In genomic region chr5:118569017-118569416, GRCm38 (mm10) we compare ENCODE assay signal across 31 mouse cellular contexts. TPM values are rescaled to one million over a fixed set of nuclear protein-coding genes. Genes with fewer than 3 reads are reported as not detected.
A peak's percentile ranks its signal among the peaks of the same experiment; 100 is the strongest.
DNase-seq lines count a peak whose midpoint lies in the region; ATAC-seq and TF ChIP-seq lines count a peak whose summit lies in the region.
"Had no signal": no experiment of that assay in that cellular context is flagged by ENCODE, and none has a peak within 500 bp of the region (broad histone marks: within the 10 kb centered on the region; RNA-seq: fewer than 3 reads in every experiment).

No protein-coding gene starts in this region.

- H3K36me3 ChIP-seq in midbrain, embryonic 10.5 days = no peaks in the 10 kb centered on the region
- H3K36me3 ChIP-seq in midbrain, embryonic 14.5 days (ENCODE audit: control insufficient read depth, insufficient read depth, low read length) = no peaks in the 10 kb centered on the region
- H3K36me3 ChIP-seq in E14TG2a.4 (ENCODE audit: insufficient read depth, low read length) = no peaks in the 10 kb centered on the region; the same call in 1 of the 2 replicates
- H3K36me3 ChIP-seq: embryonic facial prominence, embryonic 10.5 days; embryonic facial prominence, embryonic 15.5 days; heart, embryonic 15.5 days; hindbrain, embryonic 15.5 days; kidney, embryonic 15.5 days had no signal

- no peak overlapping the region for H3K4me2 ChIP-seq in midbrain, embryonic 14.5 days (ENCODE audit: low read length)
- H3K4me2 ChIP-seq: embryonic facial prominence, embryonic 15.5 days; heart, embryonic 15.5 days; hindbrain, embryonic 15.5 days; kidney, embryonic 15.5 days had no signal

- H3K9me3 ChIP-seq in midbrain, embryonic 10.5 days (replicated peaks) = no peaks in the 10 kb centered on the region
- no peaks in the 10 kb centered on the region for H3K9me3 ChIP-seq in midbrain, embryonic 14.5 days (ENCODE audit: control insufficient read depth, low read length)
- no peaks in the 10 kb centered on the region for H3K9me3 ChIP-seq in E14TG2a.4 (ENCODE audit: low read length)
- H3K9me3 ChIP-seq: embryonic facial prominence, embryonic 10.5 days; embryonic facial prominence, embryonic 15.5 days; G1E; heart, embryonic 15.5 days; hindbrain, embryonic 15.5 days; kidney, embryonic 15.5 days had no signal

- H3K4me3 ChIP-seq in midbrain, embryonic 10.5 days = no peak overlapping the region
- H3K4me3 ChIP-seq in midbrain, embryonic 14.5 days (replicated peaks; ENCODE audit: low read depth, low read length) = no peak overlapping the region
- peak overlapping the region; percentile 27; the same call in 1 of the 2 replicates for H3K4me3 ChIP-seq in E14TG2a.4 (replicated peaks; ENCODE audit: low read length)
- H3K4me3 ChIP-seq: embryonic facial prominence, embryonic 10.5 days; embryonic facial prominence, embryonic 15.5 days; gastrocnemius, adult 2 months; heart, embryonic 15.5 days; hindbrain, embryonic 15.5 days; kidney, embryonic 15.5 days; layer of hippocampus, adult 2 months; left cerebral cortex, adult 2 months had no signal

- peak overlapping the region; percentile 46; the same call in 1 of the 2 replicates for H3K27ac ChIP-seq in midbrain, embryonic 10.5 days (replicated peaks)
- H3K27ac ChIP-seq in midbrain, embryonic 14.5 days (replicated peaks; ENCODE audit: low read depth, low read length) = no peak overlapping the region
- H3K27ac ChIP-seq: embryonic facial prominence, embryonic 10.5 days; embryonic facial prominence, embryonic 15.5 days; gastrocnemius, adult 2 months; heart, embryonic 15.5 days; hindbrain, embryonic 15.5 days; kidney, embryonic 15.5 days; layer of hippocampus, adult 2 months; left cerebral cortex, adult 2 months; liver, embryonic 14.5 days; macrophage had no signal

- intact Hi-C loops in heart, postnatal 36 days (cut with DNase I) = no loop called here

- TF ChIP-seq CTCF in E14TG2a.4 (conservative IDR thresholded peaks at IDR 0.05; ENCODE audit: low read length) = no peak

- DNase-seq in heart, adult 11 months = peak; percentile 82
- DNase-seq in heart, postnatal 36 days = no peak
- no peak for DNase-seq in midbrain, embryonic 10.5 days (ENCODE audit: low spot score)
- DNase-seq in midbrain, embryonic 14.5 days = no peak
- peak; percentile 42 for DNase-seq in ES-CJ7 (ENCODE audit: low read depth, low spot score)
- no peak for DNase-seq in right cerebral cortex, adult 2 months (ENCODE audit: low spot score in 2 of 2)
- DNase-seq: adrenal gland, postnatal 14 days; cerebellum, adult 2 months; cerebellum, postnatal 14 days; gastrocnemius, adult 2 months; gastrocnemius, postnatal 36 days; kidney, adult 18-20 months; kidney, postnatal 36 days; liver; lung, adult 2 months; lung, postnatal 10 days; thymus, postnatal 4 days had no signal

- WGBS in midbrain, embryonic 10.5 days = 37% methylated on average over 3 of the region's 3 CpGs
- 38% methylated on average over 3 of the region's 3 CpGs for WGBS in midbrain, embryonic 14.5 days

- H3K9ac ChIP-seq in midbrain, embryonic 14.5 days (replicated peaks; ENCODE audit: low read length) = no peak overlapping the region
- H3K9ac ChIP-seq: embryonic facial prominence, embryonic 15.5 days; heart, embryonic 15.5 days; hindbrain, embryonic 15.5 days; kidney, embryonic 15.5 days; liver, embryonic 14.5 days had no signal

- peaks cover 84% of the 10 kb centered on the region for H3K4me1 ChIP-seq in midbrain, embryonic 10.5 days
- peaks cover 59% of the 10 kb centered on the region for H3K4me1 ChIP-seq in midbrain, embryonic 14.5 days (ENCODE audit: control insufficient read depth, insufficient read depth, low read length)
- peaks cover 97% of the 10 kb centered on the region for H3K4me1 ChIP-seq in E14TG2a.4 (replicated peaks; ENCODE audit: low read depth, low read length)

- peaks cover 4% of the 10 kb centered on the region; the same call in 1 of the 2 replicates for H3K27me3 ChIP-seq in midbrain, embryonic 10.5 days (ENCODE audit: low read depth, poor library complexity, severe bottlenecking)
- H3K27me3 ChIP-seq in midbrain, embryonic 14.5 days (ENCODE audit: control insufficient read depth, insufficient read depth, low read length) = no peaks in the 10 kb centered on the region
- no peaks in the 10 kb centered on the region for H3K27me3 ChIP-seq in E14TG2a.4 (ENCODE audit: insufficient read depth, low read length)
- H3K27me3 ChIP-seq: embryonic facial prominence, embryonic 15.5 days; heart, embryonic 15.5 days; hindbrain, embryonic 15.5 days had no signal

- no peak for ATAC-seq in midbrain, embryonic 14.5 days (ENCODE audit: low FRiP score, low TSS enrichment)
- ATAC-seq in granulocyte monocyte progenitor cell, adult 5-6 weeks (replicated peaks; ENCODE audit: poor library complexity, severe bottlenecking) = no peak
- ATAC-seq: CD4-positive, CD25-positive, alpha-beta regulatory T cell, adult 4 months; forebrain, embryonic 16.5 days had no signal

RNA-seq across cellular contexts. Expression of gene Med13l, which starts 8.5 kb away (rescaled TPM):
- total RNA-seq in heart, postnatal 36 days (2021) = 10 to 100 TPM; 29.7 to 32.2 TPM
- polyA plus RNA-seq in midbrain, embryonic 10.5 days (2016; fragmentation: Nextera tagmentation; extraction: Ambion mirVana) = 9.9 TPM in 2 replicates
- 17.0 and 20.5 TPM in 2 replicates for polyA plus RNA-seq in midbrain, embryonic 14.5 days (2014; fragmentation: Nextera tagmentation; extraction: Ambion mirVana)
- 42.0 and 50.1 TPM in 2 replicates for total RNA-seq in granulocyte monocyte progenitor cell, adult 5-6 weeks (2014; fragmentation: Nextera tagmentation)
- total RNA-seq in granulocyte monocyte progenitor cell, adult 5-6 weeks (2017) = 23.8 and 27.4 TPM in 2 replicates

Comparison
In these comparisons a context has a peak if more than half of its experiments do, and no peak if none do; other contexts are left out.
1. DNase-seq: peak in heart, adult 11 months (single experiment) and ES-CJ7 (single experiment); none in heart, postnatal 36 days (0 of 2), midbrain, embryonic 10.5 days (single experiment), midbrain, embryonic 14.5 days (single experiment) and right cerebral cortex, adult 2 months (0 of 2).